Mouse (Mus musculus) embryonic facial prominence, embryonic 10.5 days (tissue): Measurements from ENCODE around the gene Hspb9. TPM values are rescaled to one million over a fixed set of nuclear protein-coding genes. Genes with fewer than 3 reads are reported as not detected.
A peak's percentile ranks its signal among the peaks of the same experiment; 100 is the strongest.

Experiments
- DNase-seq: peaks from one replicate; pipeline ENCODE4 v3.0.0-alpha.2; 2017; ENCODE audit warnings: low spot score
- H3K27ac ChIP-seq: fragments of 300-500 bp; sonication (generic); replicated peaks from 2 replicates; pipeline ENCODE4 v1.5.1; 2016; ENCODE audit warnings: mild to moderate bottlenecking
- H3K27me3 ChIP-seq: fragments of 300-500 bp; sonication (generic); replicated peaks from 2 replicates; pipeline ENCODE4 v1.6.1; 2016; ENCODE audit warnings: low read depth, mild to moderate bottlenecking; ENCODE audit not compliant: poor library complexity, severe bottlenecking
- H3K36me3 ChIP-seq: fragments of 300-500 bp; sonication (generic); replicated peaks from 2 replicates; pipeline ENCODE4 v1.6.1; 2016; ENCODE audit warnings: mild to moderate bottlenecking, moderate library complexity
- H3K4me1 ChIP-seq: fragments of 300-500 bp; sonication (generic); 2 replicates; pipeline ENCODE4 v1.6.1; 2016
- H3K4me3 ChIP-seq: fragments of 300-500 bp; sonication (generic); 2 replicates; pipeline ENCODE4 v1.5.1; 2016; ENCODE audit warnings: mild to moderate bottlenecking, moderate library complexity
- H3K9me3 ChIP-seq: fragments of 300-500 bp; sonication (generic); 2 replicates; pipeline ENCODE4 v1.6.1; 2016; ENCODE audit warnings: mild to moderate bottlenecking
- WGBS: fragments of 180-500 bp; shearing (Covaris S2); methylation state at CpG from one replicate; pipeline ENCODE4 v1.1.7; 2016; 5-methylcytosine and 5-hydroxymethylcytosine counted together
- polyA plus RNA-seq: library from polyadenylated mRNA; unstranded; fragments of >200 nt; fragmentation: Nextera tagmentation; extraction: Ambion mirVana; gene quantifications from 2 replicates; pipeline ENCODE4 v1.2.1, GENCODE M21; 2016

Gene Hspb9
- polyA plus RNA-seq, 1 experiment from 2014 or later, result 0.56 TPM

DNA sequence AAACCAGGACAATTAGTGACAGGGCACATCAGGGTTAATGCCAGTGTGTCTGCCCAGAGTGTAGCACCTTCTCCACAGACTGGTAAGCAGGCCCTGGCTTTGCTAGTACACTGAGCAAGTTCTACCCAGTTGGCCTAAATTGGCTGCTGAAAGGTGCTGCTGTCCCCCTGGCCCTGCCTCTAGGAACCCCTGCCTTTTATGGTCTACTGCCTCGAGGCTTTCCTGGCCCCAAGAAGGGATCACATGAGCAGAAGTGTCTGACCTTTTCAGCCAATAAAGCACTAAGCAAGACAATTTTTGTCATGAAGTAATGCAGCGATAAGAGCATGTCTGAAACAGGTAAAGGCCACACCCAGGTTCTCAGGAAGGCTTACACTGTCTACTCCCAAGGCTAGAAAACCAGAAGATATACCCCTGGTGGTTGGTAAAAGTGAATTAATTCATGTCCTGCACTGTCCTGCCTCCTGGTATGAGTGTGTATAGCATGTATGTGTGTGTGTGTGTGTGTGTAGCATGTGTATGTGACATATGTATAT is 8.9 kb downstream of the Hspb9 start:
- H3K36me3 ChIP-seq, result peaks cover 30% of the 10 kb centered on the region
- no peak overlapping the region for H3K27ac ChIP-seq
- no peaks in the 10 kb centered on the region for H3K9me3 ChIP-seq
- no peaks in the 10 kb centered on the region for H3K27me3 ChIP-seq
- 67% methylated on average over 2 of the region's 2 CpGs for WGBS
- H3K4me1 ChIP-seq, result peaks cover 32% of the 10 kb centered on the region
- H3K4me3 ChIP-seq, result no peak overlapping the region
- DNase-seq, result no peak

DNA sequence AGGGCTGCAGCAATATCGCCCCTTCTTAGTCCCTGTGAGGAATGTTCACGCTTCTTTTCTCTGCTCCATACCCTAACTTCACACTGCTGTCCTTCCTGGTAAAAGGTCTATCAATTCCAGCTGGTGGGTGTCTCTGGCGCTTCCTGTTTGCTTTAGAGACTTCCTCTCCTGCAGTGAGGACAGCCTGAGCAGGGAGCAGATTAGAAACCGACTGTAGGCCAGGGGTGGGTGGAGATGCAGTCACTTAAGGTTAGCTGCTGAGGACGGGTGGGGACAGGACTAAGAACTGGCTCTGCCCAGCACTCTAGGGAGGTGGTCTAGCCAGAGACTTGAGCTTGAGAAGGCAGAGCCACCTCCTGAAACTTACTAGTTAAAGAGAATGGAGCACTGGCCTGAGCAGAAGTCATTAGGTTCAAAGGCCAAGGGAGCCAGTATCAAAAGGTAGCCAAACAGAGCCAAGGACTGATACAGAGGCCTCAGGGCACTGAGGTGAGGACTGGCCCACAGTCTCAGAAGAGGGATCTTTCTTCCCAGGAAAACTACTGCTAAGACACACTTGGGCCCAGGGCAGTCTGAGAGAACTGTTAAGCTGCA is 11.4 kb downstream of the Hspb9 start:
- peak overlapping the region; percentile 1 for H3K27ac ChIP-seq
- WGBS, result 27% methylated on average over 5 of the region's 5 CpGs

DNA sequence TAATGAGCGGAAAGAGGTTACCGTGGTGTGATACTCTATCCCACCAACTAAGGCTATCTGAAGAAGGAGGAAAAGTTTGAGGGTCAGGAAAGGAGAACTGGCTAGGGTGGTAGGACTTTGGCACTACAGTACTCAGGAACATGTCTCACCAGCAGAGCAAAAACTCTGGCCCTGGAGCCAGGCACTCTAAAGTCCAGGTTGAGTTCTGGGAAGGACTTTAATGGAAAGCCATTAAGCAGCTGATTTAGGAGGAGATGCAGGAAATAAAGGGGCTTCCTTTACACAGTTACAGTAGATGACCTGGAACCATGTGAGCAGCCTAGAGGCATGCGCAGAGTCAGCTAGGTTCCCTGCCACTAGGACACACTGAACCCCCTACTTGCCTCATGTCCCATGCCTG is 13.6 kb downstream of the Hspb9 start:
- WGBS, result 92% methylated on average over 3 of the region's 3 CpGs
- DNase-seq, result no peak
- H3K4me1 ChIP-seq, result peaks cover 18% of the 10 kb centered on the region
- no peaks in the 10 kb centered on the region for H3K9me3 ChIP-seq
- H3K27ac ChIP-seq, result no peak overlapping the region
- H3K4me3 ChIP-seq, result no peak overlapping the region
- H3K36me3 ChIP-seq, result peaks cover 37% of the 10 kb centered on the region
- H3K27me3 ChIP-seq, result no peaks in the 10 kb centered on the region

More for the DNA sequence above, 11.4 kb downstream of the Hspb9 start:
- Histone ChIP-seq H3K4me3 (peak overlapping the region; percentile 14; the same call in 1 of the 2 replicates), H3K36me3 (peaks cover 29% of the 10 kb centered on the region), H3K4me1 (peaks cover 32% of the 10 kb centered on the region), H3K9me3 (no peaks in the 10 kb centered on the region), H3K27me3 (no peaks in the 10 kb centered on the region)
- DNase-seq, result peak; percentile 33

DNA sequence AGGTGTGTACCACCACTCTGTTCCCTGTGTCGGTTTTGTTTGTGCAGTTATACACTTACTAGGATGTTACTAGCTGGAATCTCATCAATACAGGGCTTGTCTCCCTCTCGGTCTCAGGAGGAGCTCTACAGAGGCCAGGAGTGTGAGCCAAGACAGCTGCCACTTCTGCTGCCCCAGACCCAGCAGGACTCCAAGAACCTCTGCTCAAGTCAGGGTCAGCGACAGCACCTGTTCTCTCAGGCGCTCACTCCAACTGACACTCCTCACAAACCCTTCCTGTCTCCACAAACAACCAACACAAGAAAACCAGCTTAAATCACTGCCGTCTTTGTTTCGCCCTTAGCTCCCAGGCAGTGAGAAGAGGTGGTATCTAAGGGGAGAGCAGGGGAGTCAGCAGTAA is 15.0 kb downstream of the Hspb9 start:
- Histone ChIP-seq H3K27ac (no peak overlapping the region), H3K4me3 (no peak overlapping the region), H3K9me3 (no peaks in the 10 kb centered on the region), H3K36me3 (peaks cover 49% of the 10 kb centered on the region), H3K4me1 (peaks cover 15% of the 10 kb centered on the region), H3K27me3 (no peaks in the 10 kb centered on the region)
- 87% methylated on average over 6 of the region's 6 CpGs for WGBS
- no peak for DNase-seq

DNA sequence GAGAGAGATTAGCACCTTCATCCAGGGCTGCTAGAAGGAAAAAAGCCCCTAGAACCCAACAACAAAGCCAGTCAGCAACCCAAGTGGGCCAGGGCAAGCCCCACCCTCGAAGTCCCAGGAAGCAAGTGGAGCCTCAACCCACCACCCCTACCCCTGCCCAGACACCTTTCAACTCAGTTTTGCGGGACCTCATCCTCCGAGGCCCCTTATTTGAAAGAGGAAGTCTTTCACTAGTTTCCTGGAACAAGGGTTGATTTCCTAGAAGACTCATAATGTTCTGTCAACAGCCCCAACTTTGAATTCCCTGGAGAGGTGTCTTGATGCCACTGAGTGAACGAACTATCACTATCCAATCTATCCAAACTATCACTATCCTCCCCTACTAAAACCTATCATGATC is 16.3 kb downstream of the Hspb9 start:
- Histone ChIP-seq H3K27me3 (no peaks in the 10 kb centered on the region), H3K36me3 (peaks cover 52% of the 10 kb centered on the region), H3K9me3 (no peaks in the 10 kb centered on the region)

DNA sequence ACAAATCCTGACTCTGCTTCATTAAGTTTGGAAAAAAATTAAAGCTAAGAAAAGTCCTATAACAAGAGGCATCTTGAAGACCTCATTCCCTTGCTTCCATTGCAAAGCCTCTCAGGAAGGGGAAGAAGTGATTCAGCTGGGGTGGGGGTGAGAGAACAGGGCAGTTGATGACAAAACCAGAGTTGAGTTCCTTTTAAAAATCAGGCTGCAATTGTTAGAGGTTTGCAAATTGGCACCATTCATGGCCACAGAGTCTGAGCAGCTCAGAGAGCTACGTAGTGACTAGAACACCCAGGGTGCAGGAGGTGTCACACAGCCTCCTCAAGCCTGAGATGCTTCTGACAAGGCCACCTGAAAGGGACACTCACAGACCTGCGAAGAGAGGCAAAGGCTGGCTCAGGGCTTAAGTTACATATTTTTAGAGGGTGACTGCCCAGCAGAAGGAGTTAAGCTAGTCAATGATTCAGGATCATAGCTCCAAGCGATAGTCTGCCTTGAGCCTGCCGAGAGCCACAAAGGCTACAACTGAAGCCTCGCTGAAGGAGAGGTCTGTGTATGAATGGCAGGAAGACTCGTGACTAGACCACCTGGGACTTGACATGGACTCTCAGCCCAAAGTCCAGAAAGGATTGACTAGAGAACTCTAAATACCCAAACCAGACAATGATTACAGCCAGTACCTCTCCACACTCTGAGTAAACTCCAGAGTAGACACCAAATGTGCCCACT is 17.0 kb downstream of the Hspb9 start:
- Histone ChIP-seq H3K4me3 (no peak overlapping the region), H3K27ac (no peak overlapping the region), H3K36me3 (peaks cover 55% of the 10 kb centered on the region), H3K9me3 (no peaks in the 10 kb centered on the region), H3K4me1 (peaks cover under 1% of the 10 kb centered on the region; the same call in 1 of the 2 replicates), H3K27me3 (no peaks in the 10 kb centered on the region)
- no peak for DNase-seq
- 94% methylated on average over 6 of the region's 6 CpGs for WGBS

More for the DNA sequence above, 16.3 kb downstream of the Hspb9 start:
- Histone ChIP-seq H3K4me1 (peaks cover 5% of the 10 kb centered on the region), H3K4me3 (no peak overlapping the region), H3K27ac (no peak overlapping the region)
- DNase-seq, result no peak
- 90% methylated on average over 4 of the region's 4 CpGs for WGBS

DNA sequence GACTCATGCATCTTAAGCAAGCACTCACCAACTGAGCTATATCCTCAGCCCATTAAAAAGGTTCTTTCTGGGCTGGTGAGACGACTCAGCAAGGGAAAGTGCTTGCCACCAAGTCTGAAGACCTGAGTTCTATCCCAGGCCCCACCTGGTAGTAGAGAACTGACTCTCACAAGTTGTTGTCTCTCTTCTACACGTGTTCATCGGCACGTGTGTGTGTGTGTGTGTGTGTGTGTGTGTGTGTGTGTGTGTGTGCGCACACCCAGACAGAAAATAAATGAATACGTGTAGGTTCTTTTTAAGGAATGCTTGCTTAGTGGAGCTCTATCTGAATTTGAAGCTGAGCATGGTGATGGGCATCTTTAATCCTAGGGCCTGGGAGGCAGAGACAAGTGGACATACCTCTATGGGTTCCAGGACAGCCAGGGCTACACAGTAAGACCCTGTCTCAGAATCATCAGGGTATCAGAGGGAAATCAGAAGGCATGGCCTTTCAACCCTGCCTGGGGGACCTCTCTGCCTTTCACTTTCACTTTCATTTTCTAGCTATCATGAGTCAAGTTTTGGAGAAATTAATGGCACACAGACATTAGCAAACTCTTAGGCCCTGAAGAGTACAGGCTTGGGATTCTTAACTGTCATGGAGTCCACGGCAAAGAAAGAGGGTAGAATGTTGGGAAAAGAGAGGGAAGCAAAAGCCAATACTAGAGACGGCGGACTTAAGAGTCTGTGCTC is 21.6 kb downstream of the Hspb9 start:
- Histone ChIP-seq H3K27me3 (no peaks in the 10 kb centered on the region), H3K27ac (no peak overlapping the region), H3K9me3 (no peaks in the 10 kb centered on the region), H3K4me1 (peaks cover 22% of the 10 kb centered on the region), H3K36me3 (peaks cover 25% of the 10 kb centered on the region), H3K4me3 (no peak overlapping the region; the same call in 1 of the 2 replicates)
- no peak for DNase-seq
- 89% methylated on average over 9 of the region's 9 CpGs for WGBS

DNA sequence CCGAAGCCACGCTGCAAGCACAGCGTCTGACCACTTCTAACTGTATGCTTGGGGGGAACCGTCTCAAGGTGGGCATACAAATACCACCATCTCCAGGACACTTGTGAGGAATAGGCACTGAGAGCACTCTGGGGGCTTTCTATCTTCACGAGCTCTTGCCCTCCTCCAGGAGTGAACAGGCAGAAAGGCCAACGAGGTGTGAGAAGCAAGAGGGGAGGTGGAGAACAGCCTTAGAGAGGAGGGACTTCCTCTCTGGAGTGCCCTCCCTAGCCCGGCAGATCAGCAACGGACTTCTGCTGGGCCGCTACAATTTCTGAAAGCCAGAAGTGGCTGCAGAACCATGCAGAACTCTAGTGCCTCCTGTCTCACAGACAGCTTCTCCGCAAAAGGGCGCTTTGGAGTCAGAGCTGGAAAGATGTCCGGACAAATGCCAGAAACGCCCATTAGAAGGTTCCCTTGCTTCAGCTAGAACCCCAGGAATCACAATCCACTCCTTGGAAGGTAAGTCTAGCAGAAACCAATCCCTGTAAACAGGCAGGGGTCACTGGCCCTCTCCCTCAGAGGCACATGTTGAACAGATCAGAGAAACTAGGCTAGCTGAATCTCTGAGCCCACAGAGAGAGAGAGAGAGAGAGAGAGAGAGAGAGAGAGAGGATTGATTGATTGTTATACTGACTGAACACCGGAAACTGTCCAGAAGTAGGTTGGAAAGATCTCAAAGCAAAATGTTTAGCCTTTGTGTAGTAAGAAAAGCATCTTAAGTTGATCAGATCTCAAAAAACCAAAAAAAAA is 22.5 kb downstream of the Hspb9 start:
- 83% methylated on average over 14 of the region's 14 CpGs for WGBS
- Histone ChIP-seq H3K9me3 (no peaks in the 10 kb centered on the region), H3K36me3 (peaks cover 25% of the 10 kb centered on the region), H3K27ac (no peak overlapping the region), H3K4me3 (no peak overlapping the region; the same call in none of the 2 replicates), H3K27me3 (no peaks in the 10 kb centered on the region), H3K4me1 (peaks cover 22% of the 10 kb centered on the region)
- DNase-seq, result no peak

DNA sequence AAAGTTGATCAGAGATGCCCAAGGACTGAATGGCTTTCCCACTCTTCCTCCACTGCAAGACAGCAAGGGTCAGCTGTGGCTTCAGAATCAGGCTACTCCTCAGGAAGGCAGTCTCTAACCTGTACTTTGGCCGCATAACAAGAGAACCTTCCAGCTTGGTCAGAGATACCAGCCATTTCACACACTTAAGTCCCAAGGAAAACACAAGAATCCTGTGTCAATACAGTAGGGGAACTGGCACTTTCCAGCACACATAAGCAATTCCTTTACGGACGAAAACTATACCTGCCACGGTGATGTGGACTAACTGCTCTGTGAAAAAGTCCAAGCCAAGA is 23.1 kb downstream of the Hspb9 start:
- Histone ChIP-seq H3K27me3 (no peaks in the 10 kb centered on the region), H3K4me1 (peaks cover 22% of the 10 kb centered on the region), H3K9me3 (no peaks in the 10 kb centered on the region), H3K4me3 (peak overlapping the region; percentile 97), H3K36me3 (peaks cover 22% of the 10 kb centered on the region), H3K27ac (no peak overlapping the region)
- 86% methylated on average over 4 of the region's 4 CpGs for WGBS
- DNase-seq, result no peak

DNA sequence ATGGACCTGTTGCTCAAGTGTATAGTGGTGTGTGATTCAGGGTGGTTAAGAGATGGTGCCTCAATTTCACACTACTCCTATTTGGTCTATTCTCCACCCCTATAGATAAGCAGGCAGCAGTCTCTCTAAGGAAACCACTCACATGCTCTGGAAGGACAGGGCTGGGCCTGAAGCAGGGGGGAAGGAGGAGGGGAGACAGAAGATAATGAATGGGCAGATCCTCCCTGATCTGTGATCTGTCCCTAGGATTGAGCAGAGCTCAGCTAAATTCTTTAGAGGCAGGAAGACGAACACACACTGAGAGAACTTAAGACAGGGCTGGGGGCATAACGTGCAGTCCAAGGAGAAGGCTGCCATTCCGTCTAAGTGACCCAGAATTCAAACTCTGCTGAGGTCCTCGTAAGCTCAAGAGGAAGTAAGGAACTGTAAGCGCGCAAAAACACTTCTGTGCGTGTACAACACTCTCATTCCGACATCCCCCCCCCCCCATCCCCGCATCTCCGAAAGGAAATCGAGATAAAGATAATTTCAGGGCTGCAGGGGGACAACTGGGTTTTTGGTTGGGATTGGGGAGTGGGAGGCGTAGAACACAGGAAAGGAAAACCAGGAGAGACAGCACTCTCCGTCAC is 23.6 kb downstream of the Hspb9 start:
- 2% methylated on average over 13 of the region's 13 CpGs for WGBS
- H3K27ac ChIP-seq, result peak overlapping the region; percentile 91

DNA sequence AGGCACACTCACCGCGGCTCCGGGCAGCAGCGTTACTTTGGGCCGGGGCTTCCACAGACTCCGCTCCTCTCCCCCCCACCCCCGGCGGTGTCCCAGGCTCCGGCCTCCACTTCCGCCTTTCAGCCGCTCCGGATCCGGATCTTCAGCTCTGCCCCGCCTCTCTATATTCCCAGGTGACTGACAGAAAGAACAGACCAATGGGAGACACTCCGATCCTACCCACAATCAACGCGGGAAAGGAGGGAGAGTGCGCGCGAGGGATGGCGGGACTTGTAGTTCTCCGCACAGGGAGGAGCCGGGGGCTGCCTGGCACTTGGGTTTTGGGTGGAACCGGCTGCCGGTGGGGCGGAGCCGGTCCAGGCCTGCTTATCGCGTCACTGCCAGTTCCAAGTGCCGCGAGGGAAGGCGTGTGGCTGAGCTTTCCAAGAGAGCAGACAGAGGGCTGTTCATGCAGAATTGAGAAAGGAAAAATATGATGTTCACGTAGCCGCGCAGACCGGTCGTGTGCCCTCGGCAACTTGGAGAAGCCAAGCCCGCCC is 24.5 kb downstream of the Hspb9 start, which contains the start of gene Rab5c:
TSS of gene Rab5c (minus strand) at position 150 of the 539 bp plus-strand sequence.
- DNase-seq, result peak; percentile 99

More for the DNA sequence above, 23.6 kb downstream of the Hspb9 start:
- no peak for DNase-seq
- Histone ChIP-seq H3K4me1 (peaks cover 22% of the 10 kb centered on the region), H3K36me3 (peaks cover 17% of the 10 kb centered on the region), H3K27me3 (no peaks in the 10 kb centered on the region), H3K4me3 (peak overlapping the region; percentile 97), H3K9me3 (no peaks in the 10 kb centered on the region)

More for the DNA sequence above, 24.5 kb downstream of the Hspb9 start, which contains the start of gene Rab5c:
- H3K9me3 ChIP-seq, result no peaks in the 10 kb centered on the region
- no peaks in the 10 kb centered on the region for H3K27me3 ChIP-seq
- under 1% methylated on average over 39 of the region's 39 CpGs for WGBS
- H3K27ac ChIP-seq, result peak within 1 kb of the TSS; percentile 91
- peak within 1 kb of the TSS; percentile 97 for H3K4me3 ChIP-seq
- peaks cover 8% of the 10 kb centered on the region for H3K36me3 ChIP-seq
- peaks cover 22% of the 10 kb centered on the region for H3K4me1 ChIP-seq
